Mouse (Mus musculus): ENCODE measurements at regions not wholly inside any gene's neighbourhood (a gene's known extent, or its start where the extent isn't known, plus 50 kb on each side); places are given as distances from the start of the nearest gene placed in this dataset. TPM values are rescaled to one million over a fixed set of nuclear protein-coding genes. Genes with fewer than 3 reads are reported as not detected.

GRCm38 (mm10) chr17:27261981-27262380, 57.7 kb upstream of the Lemd2 start:
- H3K4me1 ChIP-seq (ENCODE audit: control insufficient read depth, insufficient read depth, low read length) = no peaks in the 10 kb centered on the region
- ATAC-seq (replicated peaks; ENCODE audit: insufficient number of reproducible peaks, low FRiP score, low TSS enrichment) = no peak
- H3K27ac ChIP-seq (ENCODE audit: low read depth, low read length) = no peak overlapping the region
- WGBS (ENCODE audit: insufficient replicate concordance) = 87% methylated on average over 9 of the region's 9 CpGs
- no peaks in the 10 kb centered on the region for H3K27me3 ChIP-seq (ENCODE audit: control insufficient read depth, insufficient read depth, low read length)
- H3K9ac ChIP-seq (ENCODE audit: low read depth, low read length) = no peak overlapping the region
- H3K9me3 ChIP-seq (replicated peaks; ENCODE audit: control insufficient read depth, low read length) = no peaks in the 10 kb centered on the region
- no peak overlapping the region for H3K4me2 ChIP-seq
- no peaks in the 10 kb centered on the region for H3K36me3 ChIP-seq (ENCODE audit: control insufficient read depth, insufficient read depth, low read length)
- H3K4me3 ChIP-seq (ENCODE audit: low read depth, low read length) = no peak overlapping the region

GRCm38 (mm10) chr17:27261251-27261650, 57.0 kb upstream of the Lemd2 start:
- Histone ChIP-seq H3K4me2 (no peak overlapping the region), H3K27me3 (ENCODE audit: control insufficient read depth, insufficient read depth, low read length) (no peaks in the 10 kb centered on the region), H3K27ac (ENCODE audit: low read depth, low read length) (no peak overlapping the region), H3K9ac (ENCODE audit: low read depth, low read length) (no peak overlapping the region), H3K36me3 (ENCODE audit: control insufficient read depth, insufficient read depth, low read length) (no peaks in the 10 kb centered on the region), H3K9me3 (replicated peaks; ENCODE audit: control insufficient read depth, low read length) (no peaks in the 10 kb centered on the region), H3K4me1 (ENCODE audit: control insufficient read depth, insufficient read depth, low read length) (no peaks in the 10 kb centered on the region), H3K4me3 (ENCODE audit: low read depth, low read length) (no peak overlapping the region)
- WGBS (ENCODE audit: insufficient replicate concordance) = 69% methylated on average over 2 of the region's 2 CpGs
- ATAC-seq (replicated peaks; ENCODE audit: insufficient number of reproducible peaks, low FRiP score, low TSS enrichment) = no peak

- 80% methylated on average over 9 of the region's 9 CpGs for WGBS (ENCODE audit: insufficient replicate concordance)
- no peak for ATAC-seq (replicated peaks; ENCODE audit: insufficient number of reproducible peaks, low FRiP score, low TSS enrichment)
- H3K4me1 ChIP-seq (ENCODE audit: control insufficient read depth, insufficient read depth, low read length) = no peaks in the 10 kb centered on the region
- no peak overlapping the region for H3K9ac ChIP-seq (ENCODE audit: low read depth, low read length)
- H3K27ac ChIP-seq (ENCODE audit: low read depth, low read length) = no peak overlapping the region
- H3K4me3 ChIP-seq (ENCODE audit: low read depth, low read length) = no peak overlapping the region
- no peak overlapping the region for H3K4me2 ChIP-seq
- no peaks in the 10 kb centered on the region for H3K9me3 ChIP-seq (replicated peaks; ENCODE audit: control insufficient read depth, low read length)
- H3K36me3 ChIP-seq (ENCODE audit: control insufficient read depth, insufficient read depth, low read length) = no peaks in the 10 kb centered on the region
- H3K27me3 ChIP-seq (ENCODE audit: control insufficient read depth, insufficient read depth, low read length) = no peaks in the 10 kb centered on the region
These were observed 55.8 kb upstream of the Lemd2 start for GRCm38 (mm10) chr17:27260116-27260515.

- no peak overlapping the region for H3K4me3 ChIP-seq (ENCODE audit: low read depth, low read length)
- no peak overlapping the region for H3K4me2 ChIP-seq
- ATAC-seq (replicated peaks; ENCODE audit: insufficient number of reproducible peaks, low FRiP score, low TSS enrichment) = no peak
- no peak overlapping the region for H3K27ac ChIP-seq (ENCODE audit: low read depth, low read length)
- no peak overlapping the region for H3K9ac ChIP-seq (ENCODE audit: low read depth, low read length)
- WGBS (ENCODE audit: insufficient replicate concordance) = 38% methylated on average over 7 of the region's 7 CpGs
- H3K4me1 ChIP-seq (ENCODE audit: control insufficient read depth, insufficient read depth, low read length) = no peaks in the 10 kb centered on the region
- no peaks in the 10 kb centered on the region for H3K9me3 ChIP-seq (replicated peaks; ENCODE audit: control insufficient read depth, low read length)
- no peaks in the 10 kb centered on the region for H3K27me3 ChIP-seq (ENCODE audit: control insufficient read depth, insufficient read depth, low read length)
- no peaks in the 10 kb centered on the region for H3K36me3 ChIP-seq (ENCODE audit: control insufficient read depth, insufficient read depth, low read length)
These were observed 53.1 kb upstream of the Lemd2 start for GRCm38 (mm10) chr17:27257345-27257744.

GRCm38 (mm10) chr17:27255804-27256203, 51.5 kb upstream of the Lemd2 start:
- Histone ChIP-seq H3K9me3 (replicated peaks; ENCODE audit: control insufficient read depth, low read length) (no peaks in the 10 kb centered on the region), H3K4me3 (ENCODE audit: low read depth, low read length) (no peak overlapping the region), H3K27me3 (ENCODE audit: control insufficient read depth, insufficient read depth, low read length) (no peaks in the 10 kb centered on the region), H3K4me2 (no peak overlapping the region), H3K36me3 (ENCODE audit: control insufficient read depth, insufficient read depth, low read length) (no peaks in the 10 kb centered on the region), H3K27ac (ENCODE audit: low read depth, low read length) (no peak overlapping the region), H3K9ac (ENCODE audit: low read depth, low read length) (no peak overlapping the region), H3K4me1 (ENCODE audit: control insufficient read depth, insufficient read depth, low read length) (no peaks in the 10 kb centered on the region)
- ATAC-seq (replicated peaks; ENCODE audit: insufficient number of reproducible peaks, low FRiP score, low TSS enrichment) = no peak
- WGBS (ENCODE audit: insufficient replicate concordance) = 74% methylated on average over 7 of the region's 7 CpGs

Small RNAs in the stretch of these regions (microRNA-seq; reads per million reads assigned to microRNA genes)
- not detected for gene Mir7214 (ENCODE audit: borderline number of aligned reads)
- not detected for gene Mir7216 (ENCODE audit: borderline number of aligned reads)
- gene Mir7217 (ENCODE audit: borderline number of aligned reads) = not detected
- not detected for gene Mir7218 (ENCODE audit: borderline number of aligned reads)

Measured in heart, embryonic 11.5 days (tissue).